Mouse (Mus musculus) embryonic facial prominence, embryonic 13.5 days (tissue): Measurements from ENCODE around the gene Rab11fip3. TPM values are rescaled to one million over a fixed set of nuclear protein-coding genes. Genes with fewer than 3 reads are reported as not detected.
"Not testable (repeated sequence)": the region's sequence is repeated elsewhere in the genome, so short reads cannot be mapped to it uniquely, and the experiment has no call there.

Experiments
- ATAC-seq: fragments of 200-750 bp; cut with Nextera tagmentation; 2 replicates; pipeline ENCODE4 v1.8.0; 2017; ENCODE audit warnings: low read depth; ENCODE audit not compliant: insufficient number of reproducible peaks, insufficient read depth, low FRiP score, low TSS enrichment
- H3K27ac ChIP-seq: fragments of 300-500 bp; sonication (generic); 2 replicates; pipeline ENCODE4 v1.5.1; 2015; ENCODE audit warnings: moderate library complexity, mild to moderate bottlenecking, inconsistent platforms
- H3K27me3 ChIP-seq: fragments of 300-500 bp; sonication (generic); 2 replicates; pipeline ENCODE4 v1.6.1; 2015; ENCODE audit warnings: mild to moderate bottlenecking, inconsistent platforms
- H3K36me3 ChIP-seq: fragments of 300-500 bp; sonication (generic); 2 replicates; pipeline ENCODE4 v1.6.1; 2015; ENCODE audit warnings: mild to moderate bottlenecking, inconsistent platforms
- H3K4me1 ChIP-seq: fragments of 300-500 bp; sonication (generic); 2 replicates; pipeline ENCODE4 v1.6.1; 2015; ENCODE audit warnings: inconsistent platforms
- H3K4me2 ChIP-seq: fragments of 300-500 bp; sonication (generic); 2 replicates; pipeline ENCODE4 v1.6.1; 2015; ENCODE audit warnings: moderate library complexity, mild to moderate bottlenecking, inconsistent platforms
- H3K4me3 ChIP-seq: fragments of 300-500 bp; sonication (generic); 2 replicates; pipeline ENCODE4 v1.5.1; 2015; ENCODE audit warnings: mild to moderate bottlenecking, inconsistent platforms
- H3K9ac ChIP-seq: fragments of 300-500 bp; sonication (generic); 2 replicates; pipeline ENCODE4 v1.6.1; 2015; ENCODE audit warnings: mild to moderate bottlenecking, inconsistent platforms
- H3K9me3 ChIP-seq: fragments of 300-500 bp; sonication (generic); 2 replicates; pipeline ENCODE4 v1.6.1; 2016; ENCODE audit warnings: inconsistent platforms
- WGBS: fragments of 180-500 bp; shearing (Covaris S2); methylation state at CpG from one replicate; pipeline ENCODE4 v1.1.7; 2015; ENCODE audit warnings: mixed read lengths; 5-methylcytosine and 5-hydroxymethylcytosine counted together
- polyA plus RNA-seq: library from polyadenylated mRNA; unstranded; fragments of >200 nt; fragmentation: Nextera tagmentation; extraction: Ambion mirVana; gene quantifications from 2 replicates; pipeline ENCODE4 v1.2.1, GENCODE M21; 2015

Rab11fip3 gene
- polyA plus RNA-seq, 1 experiment from 2014 or later = 22.8 TPM

GRCm38 (mm10) chr17:26052074-26052473, 17.3 kb downstream of the Rab11fip3 start:
- H3K36me3 ChIP-seq = peaks cover 30% of the 10 kb centered on the region
- no peak overlapping the region for H3K27ac ChIP-seq
- H3K27me3 ChIP-seq = no peaks in the 10 kb centered on the region
- H3K9me3 ChIP-seq = no peaks in the 10 kb centered on the region
- no peak overlapping the region for H3K4me3 ChIP-seq
- H3K9ac ChIP-seq = no peak overlapping the region
- 85% methylated on average over 4 of the region's 4 CpGs for WGBS
- ATAC-seq = no peak
- peaks cover 7% of the 10 kb centered on the region for H3K4me1 ChIP-seq
- no peak overlapping the region for H3K4me2 ChIP-seq

GRCm38 (mm10) chr17:26048118-26048517, 21.2 kb downstream of the Rab11fip3 start:
- no peaks in the 10 kb centered on the region for H3K9me3 ChIP-seq
- no peak overlapping the region for H3K4me2 ChIP-seq
- H3K36me3 ChIP-seq = 0 out of 2 replicates have a peak, but pooled peaks cover 7% of the 10 kb centered on the region
- no peak overlapping the region for H3K9ac ChIP-seq
- H3K27ac ChIP-seq = no peak overlapping the region
- H3K4me3 ChIP-seq = no peak overlapping the region
- no peaks in the 10 kb centered on the region for H3K27me3 ChIP-seq
- ATAC-seq = no peak
- H3K4me1 ChIP-seq = peaks cover 5% of the 10 kb centered on the region; the same call in 1 of the 2 replicates
- WGBS = 91% methylated on average over 8 of the region's 8 CpGs

GRCm38 (mm10) chr17:26046253-26046997, 22.9 kb downstream of the Rab11fip3 start:
- ATAC-seq = no peak
- H3K9ac ChIP-seq = no peak overlapping the region
- H3K4me3 ChIP-seq = no peak overlapping the region
- no peak overlapping the region for H3K4me2 ChIP-seq
- 0 out of 2 replicates have a peak, but pooled peaks cover 3% of the 10 kb centered on the region for H3K36me3 ChIP-seq
- no peaks in the 10 kb centered on the region for H3K27me3 ChIP-seq
- WGBS = 62% methylated on average over 10 of the region's 10 CpGs
- no peak overlapping the region for H3K27ac ChIP-seq
- peaks cover 11% of the 10 kb centered on the region; the same call in 1 of the 2 replicates for H3K4me1 ChIP-seq
- no peaks in the 10 kb centered on the region for H3K9me3 ChIP-seq

GRCm38 (mm10) chr17:26045285-26045684, 24.1 kb downstream of the Rab11fip3 start:
- Histone ChIP-seq H3K4me1 (peaks cover 11% of the 10 kb centered on the region; the same call in 1 of the 2 replicates), H3K4me3 (no peak overlapping the region), H3K36me3 (0 out of 2 replicates have a peak, but pooled peaks cover 3% of the 10 kb centered on the region), H3K4me2 (no peak overlapping the region), H3K27ac (no peak overlapping the region), H3K9me3 (no peaks in the 10 kb centered on the region), H3K9ac (0 out of 2 replicates have a peak overlapping the region, but pooled peaks have one; percentile 2), H3K27me3 (no peaks in the 10 kb centered on the region)
- no peak for ATAC-seq
- WGBS = 47% methylated on average over 4 of the region's 4 CpGs

- ATAC-seq = no peak
- Histone ChIP-seq H3K27ac (peak overlapping the region; percentile 44), H3K4me2 (no peak overlapping the region), H3K4me3 (no peak overlapping the region), H3K9ac (peak overlapping the region; percentile 54; the same call in 1 of the 2 replicates), H3K27me3 (no peaks in the 10 kb centered on the region), H3K9me3 (no peaks in the 10 kb centered on the region), H3K4me1 (peaks cover 11% of the 10 kb centered on the region; the same call in 1 of the 2 replicates), H3K36me3 (0 out of 2 replicates have a peak, but pooled peaks cover under 1% of the 10 kb centered on the region)
- 69% methylated on average over 5 of the region's 5 CpGs for WGBS
Observed at GRCm38 (mm10) chr17:26043249-26043636, 26.1 kb downstream of the Rab11fip3 start.

- ATAC-seq = no peak
- peak overlapping the region; percentile 44 for H3K27ac ChIP-seq
- H3K9ac ChIP-seq = peak overlapping the region; percentile 54; the same call in 1 of the 2 replicates
- H3K36me3 ChIP-seq = no peaks in the 10 kb centered on the region
- H3K4me1 ChIP-seq = peaks cover 11% of the 10 kb centered on the region; the same call in 1 of the 2 replicates
- WGBS = 82% methylated on average over 13 of the region's 13 CpGs
- H3K27me3 ChIP-seq = no peaks in the 10 kb centered on the region
- no peaks in the 10 kb centered on the region for H3K9me3 ChIP-seq
- no peak overlapping the region for H3K4me2 ChIP-seq
- H3K4me3 ChIP-seq = no peak overlapping the region
Observed at GRCm38 (mm10) chr17:26042599-26043248, 26.6 kb downstream of the Rab11fip3 start.

GRCm38 (mm10) chr17:26041111-26041802, 28.1 kb downstream of the Rab11fip3 start:
- Histone ChIP-seq H3K4me3 (no peak overlapping the region), H3K36me3 (peaks cover 3% of the 10 kb centered on the region), H3K9me3 (no peaks in the 10 kb centered on the region), H3K4me1 (peaks cover 11% of the 10 kb centered on the region; the same call in 1 of the 2 replicates), H3K27ac (no peak overlapping the region), H3K4me2 (no peak overlapping the region), H3K9ac (no peak overlapping the region), H3K27me3 (no peaks in the 10 kb centered on the region)
- no peak for ATAC-seq
- 47% methylated on average over 9 of the region's 9 CpGs for WGBS

- not testable (repeated sequence) for ATAC-seq, H3K4me2 ChIP-seq, H3K4me3 ChIP-seq, H3K9me3 ChIP-seq, H3K27me3 ChIP-seq, H3K36me3 ChIP-seq, H3K9ac ChIP-seq, H3K27ac ChIP-seq
- H3K4me1 ChIP-seq = peaks cover 11% of the 10 kb centered on the region; the same call in 1 of the 2 replicates
- WGBS = 86% methylated on average over 8 of the region's 8 CpGs
Observed at GRCm38 (mm10) chr17:26040711-26041110, 28.6 kb downstream of the Rab11fip3 start.

- no peak overlapping the region for H3K4me3 ChIP-seq
- no peak overlapping the region for H3K4me2 ChIP-seq
- H3K4me1 ChIP-seq = no peaks in the 10 kb centered on the region
- no peaks in the 10 kb centered on the region for H3K9me3 ChIP-seq
- ATAC-seq = no peak
- H3K27ac ChIP-seq = no peak overlapping the region
- 84% methylated on average over 6 of the region's 6 CpGs for WGBS
- H3K27me3 ChIP-seq = no peaks in the 10 kb centered on the region
- H3K9ac ChIP-seq = no peak overlapping the region
- H3K36me3 ChIP-seq = peaks cover 48% of the 10 kb centered on the region
Observed at GRCm38 (mm10) chr17:26032037-26032436, 37.3 kb downstream of the Rab11fip3 start.

GRCm38 (mm10) chr17:26031583-26031982, 37.8 kb downstream of the Rab11fip3 start:
- Histone ChIP-seq H3K4me1 (no peaks in the 10 kb centered on the region), H3K27me3 (no peaks in the 10 kb centered on the region), H3K27ac (no peak overlapping the region), H3K4me3 (no peak overlapping the region), H3K4me2 (no peak overlapping the region), H3K9me3 (no peaks in the 10 kb centered on the region), H3K9ac (no peak overlapping the region), H3K36me3 (peaks cover 50% of the 10 kb centered on the region)
- no peak for ATAC-seq
- WGBS = 96% methylated on average over 5 of the region's 5 CpGs

GRCm38 (mm10) chr17:26028261-26028660, 41.1 kb downstream of the Rab11fip3 start:
- Histone ChIP-seq H3K9ac (no peak overlapping the region), H3K4me2 (no peak overlapping the region), H3K4me3 (no peak overlapping the region), H3K27me3 (no peaks in the 10 kb centered on the region), H3K4me1 (no peaks in the 10 kb centered on the region), H3K27ac (no peak overlapping the region), H3K36me3 (peaks cover 39% of the 10 kb centered on the region), H3K9me3 (no peaks in the 10 kb centered on the region)
- WGBS = 78% methylated on average over 4 of the region's 4 CpGs
- no peak for ATAC-seq
